Mouse (Mus musculus): ENCODE measurements around the gene Slc6a6.

DNA sequence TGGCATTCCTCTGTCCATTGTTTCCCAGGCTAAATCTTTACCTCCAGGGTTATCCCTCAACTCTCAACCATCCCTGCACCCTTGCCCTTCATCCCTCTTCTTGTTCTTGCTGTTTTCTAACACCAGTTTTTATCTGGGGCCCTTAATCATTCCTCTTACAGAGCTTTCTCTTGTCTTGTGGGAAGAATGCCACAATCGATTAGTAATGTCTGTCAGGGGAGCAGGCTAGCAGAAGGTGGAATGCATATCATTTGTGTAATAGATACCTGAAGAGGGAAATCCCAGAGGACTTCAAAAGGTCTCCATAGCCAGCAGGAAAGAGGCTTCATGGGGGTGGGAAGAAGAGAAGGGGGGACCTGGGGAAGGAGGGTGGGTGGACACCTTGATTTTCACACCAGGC is 20.6 kb downstream of the Slc6a6 start:
- no peak for TF ChIP-seq USF2 (conservative IDR thresholded peaks at IDR 0.05; ENCODE audit: low read depth, low read length)
- no peak for TF ChIP-seq KAT2A (IDR thresholded peaks at IDR 0.05; ENCODE audit: insufficient replicate concordance, low read length)
- no peak for TF ChIP-seq ZC3H11A (IDR thresholded peaks at IDR 0.05; ENCODE audit: low read depth, low read length)
- TF ChIP-seq MEF2A (IDR thresholded peaks at IDR 0.05; ENCODE audit: borderline replicate concordance, low read depth, low read length), result no peak
- no peak for TF ChIP-seq CTCF (conservative IDR thresholded peaks at IDR 0.05 in 1 of 2, IDR thresholded peaks at IDR 0.05 in 1 of 2; ENCODE audit: low read depth in 2 of 2, low read length in 2 of 2)
- TF ChIP-seq HCFC1 (IDR thresholded peaks at IDR 0.05; ENCODE audit: low read depth, low read length), result no peak
- TF ChIP-seq PAX5 (IDR thresholded peaks at IDR 0.05; ENCODE audit: low read length), result no peak
- TF ChIP-seq POLR2A (IDR thresholded peaks at IDR 0.05; ENCODE audit: low read depth, low read length), result no peak
